Mouse (Mus musculus): ENCODE measurements around the gene Txnl4b. TPM values are rescaled to one million over a fixed set of nuclear protein-coding genes. Genes with fewer than 3 reads are reported as not detected.

The Txnl4b gene
- polyA plus RNA-seq (2012; rRNA removed; ENCODE audit: low replicate concordance): 5.1 and 6.4 TPM in 2 replicates

DNA sequence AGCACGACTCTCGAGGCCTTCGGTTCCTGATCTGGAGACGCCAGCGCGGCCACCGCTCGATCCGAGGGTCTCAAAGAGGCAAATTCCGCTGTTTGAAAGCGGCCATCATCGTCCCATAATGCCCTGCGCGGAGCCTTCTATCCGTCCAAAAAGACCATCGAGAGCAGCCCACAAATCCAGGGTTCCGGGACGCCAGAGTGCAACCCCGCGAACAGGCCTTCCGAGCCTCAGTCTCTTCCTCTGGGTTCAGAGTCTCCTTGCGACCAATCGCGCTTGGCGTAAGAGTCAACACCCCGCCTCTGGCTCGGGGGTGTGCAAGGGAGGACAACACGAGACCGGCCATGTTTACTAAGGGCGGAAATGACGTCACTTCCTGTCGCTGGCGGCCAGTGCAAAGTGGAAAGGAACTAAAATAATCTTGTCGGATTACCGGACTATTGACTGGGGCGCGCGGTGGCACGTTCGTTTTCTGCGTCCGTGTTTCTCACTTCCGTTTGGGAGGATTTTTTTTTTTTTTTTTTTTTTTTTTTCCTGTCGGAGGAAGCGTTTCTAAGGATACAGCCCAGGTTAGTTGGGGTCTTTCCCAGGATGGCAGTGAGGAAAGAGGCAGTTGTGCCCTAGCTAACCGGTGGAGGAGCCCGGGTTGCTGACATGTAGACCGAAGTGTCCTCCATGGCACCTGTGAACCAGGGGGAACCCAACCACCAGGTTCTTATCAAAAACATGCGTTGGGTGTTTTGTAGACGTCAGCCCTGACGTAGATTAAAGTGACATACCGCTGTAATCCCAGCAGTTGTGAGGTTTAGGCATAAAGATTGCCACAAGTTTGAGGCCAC lies at the start of gene Txnl4b, which contains the start of gene Dhx38:
Txnl4b (plus strand) TSS at position 395 of the 836 bp plus-strand sequence.
Dhx38 (minus strand) TSS at position 364 of the 836 bp plus-strand sequence.

DNA sequence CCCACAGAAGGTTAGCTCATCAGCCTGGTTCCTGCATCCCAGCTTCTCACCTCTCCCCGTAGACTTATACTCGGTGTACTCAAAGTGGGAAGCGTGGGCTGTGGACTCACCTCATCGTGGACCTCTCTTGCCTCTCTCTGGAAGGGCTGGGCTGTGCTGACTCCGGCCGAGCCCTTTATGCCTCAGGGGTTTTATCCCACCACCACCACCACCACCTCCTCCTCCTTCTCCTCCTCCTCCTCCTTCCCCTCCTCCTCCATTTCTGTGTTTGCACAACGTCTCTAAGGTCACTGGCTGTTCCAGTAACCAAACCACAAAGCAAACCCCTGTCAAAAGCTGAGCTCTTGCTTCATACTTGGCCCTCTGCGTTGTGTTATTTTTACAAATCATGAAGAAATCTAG lies 13.2 kb downstream of the Txnl4b start, which contains the start of gene Hp:
Hp (minus strand) TSS at position 273 of the 402 bp plus-strand sequence.

DNA sequence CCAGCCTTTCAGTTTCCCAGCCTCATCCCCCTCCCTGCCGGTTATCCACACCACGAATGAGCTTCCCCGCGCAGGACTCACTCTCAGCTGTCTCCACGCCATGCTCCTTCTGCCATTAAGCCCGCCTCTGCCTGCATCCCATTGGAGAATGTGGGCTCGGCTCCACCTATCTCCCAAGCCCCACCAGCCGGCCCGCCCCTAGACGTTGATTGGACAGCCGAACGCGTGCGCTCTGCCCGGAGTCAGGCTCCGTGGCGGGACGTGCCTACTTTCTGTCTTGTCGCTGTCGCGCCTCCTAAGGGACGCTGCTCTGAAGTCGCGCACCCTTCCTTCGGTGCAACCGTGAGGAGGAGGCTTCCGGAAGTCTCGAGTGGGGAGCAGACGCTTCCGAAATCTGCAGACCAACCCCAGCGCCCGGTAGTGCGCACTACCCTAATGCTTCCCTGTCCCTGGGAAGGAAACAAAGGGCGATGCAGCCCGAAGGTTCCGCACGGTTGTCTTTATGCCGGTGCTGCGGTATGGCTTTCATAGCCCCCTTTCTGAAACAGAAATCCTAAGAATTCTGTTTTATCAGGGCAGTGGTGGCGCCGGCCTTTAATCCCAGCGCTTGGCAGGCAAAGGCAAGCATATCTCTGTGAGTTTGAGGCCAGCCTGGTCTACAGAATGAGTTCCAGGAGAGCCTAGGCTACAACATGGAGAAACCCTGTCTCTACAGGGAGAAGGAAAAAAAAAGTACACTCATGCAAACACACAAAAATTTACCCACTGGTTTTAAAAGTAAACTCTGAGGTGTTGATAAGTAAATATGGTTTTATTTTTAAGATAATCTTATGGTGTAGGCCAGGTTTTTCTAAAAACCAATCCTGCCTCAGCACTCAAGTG lies 42.8 kb downstream of the Txnl4b start, which contains the start of gene Dhodh:
Dhodh (minus strand) TSS at position 403 of the 882 bp plus-strand sequence.

DNA sequence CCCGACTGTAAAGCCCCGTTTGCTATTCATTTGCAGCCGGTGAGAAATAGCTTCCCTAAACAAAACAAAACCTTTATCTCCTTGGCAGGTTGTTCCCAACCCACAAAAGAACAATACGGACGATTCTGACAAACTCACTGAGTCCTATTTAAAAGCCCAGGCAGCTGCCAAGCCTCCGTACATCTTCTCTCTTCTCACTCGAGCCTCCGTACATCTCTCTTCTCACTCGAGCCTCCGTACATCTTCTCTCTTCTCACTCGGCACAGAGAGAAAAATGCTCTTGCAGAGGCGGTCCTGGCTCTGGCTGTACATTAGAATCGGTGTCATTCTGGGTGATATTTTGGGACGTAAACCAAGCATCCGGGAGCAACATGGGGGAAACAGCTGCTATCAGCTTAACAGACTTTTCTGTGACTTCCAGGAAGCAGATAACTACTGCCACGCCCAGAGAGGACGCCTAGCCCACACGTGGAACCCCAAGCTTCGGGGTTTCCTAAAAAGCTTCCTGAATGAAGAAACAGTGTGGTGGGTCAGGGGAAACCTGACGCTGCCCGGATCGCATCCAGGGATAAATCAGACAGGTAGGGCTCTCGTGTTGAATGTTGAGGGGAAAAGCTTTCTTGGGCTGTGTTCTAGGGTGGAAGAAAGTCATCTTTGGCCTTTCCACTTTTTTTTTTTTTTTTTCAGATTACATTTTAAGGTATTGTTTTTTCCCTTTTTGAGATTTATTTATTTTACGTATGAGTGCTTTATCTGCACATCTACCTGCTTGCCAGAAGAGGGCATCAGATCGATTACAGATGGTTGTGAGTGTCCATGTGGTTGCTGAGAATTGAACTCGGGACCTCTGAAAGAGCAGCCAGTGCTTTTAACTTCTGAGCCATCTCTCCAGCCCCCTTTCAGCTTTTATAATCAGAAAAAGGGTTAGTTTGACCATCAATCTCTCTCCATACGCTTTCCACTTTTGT lies 48.8 kb downstream of the Txnl4b start, which contains the start of gene Pkd1l3:
Pkd1l3 (plus strand) TSS at position 275 of the 968 bp plus-strand sequence.

Other genes starting within 250 kb of the Txnl4b start
- gene Pmfbp1, start 71.9 kb upstream of the Txnl4b start, polyA plus RNA-seq (2012; rRNA removed; ENCODE audit: low replicate concordance): not detected in 2 replicates
- 14.0 and 18.5 TPM in 2 replicates for gene Dhx38, start within 50 bp of the Txnl4b start, polyA plus RNA-seq (2012; rRNA removed; ENCODE audit: low replicate concordance)
- gene Hp, start 13.3 kb downstream of the Txnl4b start, polyA plus RNA-seq (2012; rRNA removed; ENCODE audit: low replicate concordance): 556 and 579 TPM in 2 replicates
- 19.8 and 30.4 TPM in 2 replicates for gene Dhodh, start 42.8 kb downstream of the Txnl4b start, polyA plus RNA-seq (2012; rRNA removed; ENCODE audit: low replicate concordance)
- gene Pkd1l3, start 48.6 kb downstream of the Txnl4b start, polyA plus RNA-seq (2012; rRNA removed; ENCODE audit: low replicate concordance): 0.14 and 0.34 TPM in 2 replicates
- gene Ist1, start 127.4 kb downstream of the Txnl4b start, polyA plus RNA-seq (2012; rRNA removed; ENCODE audit: low replicate concordance): 27.6 and 64.7 TPM in 2 replicates
- gene Zfp821, start 139.7 kb downstream of the Txnl4b start, polyA plus RNA-seq (2012; rRNA removed; ENCODE audit: low replicate concordance): 5.9 and 6.7 TPM in 2 replicates
- gene Atxn1l, start 171.8 kb downstream of the Txnl4b start, polyA plus RNA-seq (2012; rRNA removed; ENCODE audit: low replicate concordance): 15.7 and 16.2 TPM in 2 replicates
- gene Ap1g1, start 212.7 kb downstream of the Txnl4b start, polyA plus RNA-seq (2012; rRNA removed; ENCODE audit: low replicate concordance): 22.5 and 46.2 TPM in 2 replicates

Measured in mammary gland, adult 2 months (tissue).